Mouse (Mus musculus): ENCODE results near the gene Shroom1. TPM values are rescaled to one million over a fixed set of nuclear protein-coding genes. Genes with fewer than 3 reads are reported as not detected.

Shroom1 gene
- polyA plus RNA-seq, 1 experiment from 2014 or later, result 1.3 TPM

DNA sequence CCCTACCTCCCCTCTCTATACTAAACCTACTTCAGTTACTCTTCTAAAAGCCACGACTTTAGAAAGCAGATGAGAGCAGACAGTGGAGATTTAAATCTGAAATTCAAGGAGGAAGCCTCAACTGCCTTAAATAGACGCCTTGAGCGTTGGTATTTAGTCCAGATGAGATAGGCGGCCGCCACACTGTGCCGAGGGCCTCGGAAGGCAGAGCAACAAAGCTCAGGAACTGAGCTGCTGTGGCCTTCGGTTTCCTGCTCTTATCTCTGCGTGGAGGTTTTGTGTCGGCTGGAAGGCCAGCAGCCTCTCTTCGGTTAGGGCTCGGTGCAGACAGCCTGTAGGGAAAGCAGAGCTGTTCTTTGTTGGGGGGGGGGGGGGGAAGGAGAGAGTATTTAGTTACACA, 15.1 kb upstream of the Shroom1 start:
- Histone ChIP-seq H3K4me2 (replicated peaks; ENCODE audit: low read depth) (no peak overlapping the region), H3K27ac (replicated peaks) (no peak overlapping the region), H3K27me3 (ENCODE audit: control insufficient read depth, insufficient read depth, low read length) (no peaks in the 10 kb centered on the region), H3K4me3 (ENCODE audit: low read depth, low read length) (no peak overlapping the region), H3K4me1 (replicated peaks; ENCODE audit: control insufficient read depth, insufficient read depth) (no peaks in the 10 kb centered on the region), H3K9ac (ENCODE audit: low read length) (no peak overlapping the region), H3K36me3 (ENCODE audit: control insufficient read depth, insufficient read depth, low read length) (no peaks in the 10 kb centered on the region), H3K9me3 (ENCODE audit: control insufficient read depth, low read length) (no peaks in the 10 kb centered on the region)
- ATAC-seq (ENCODE audit: low FRiP score, low TSS enrichment), result 0 out of 2 replicates have a peak, but pooled peaks have one; percentile 28
- TF ChIP-seq CTCF (IDR thresholded peaks at IDR 0.05; ENCODE audit: low read depth), result no peak
- no peak for TF ChIP-seq EP300 (optimal IDR thresholded peaks at IDR 0.05)
- WGBS, result 32% methylated on average over 12 of the region's 12 CpGs
- no peak for DNase-seq (ENCODE audit: low spot score)

GRCm38 (mm10) chr11:53443861-53444260, 13.1 kb upstream of the Shroom1 start:
- H3K27ac ChIP-seq (replicated peaks), result no peak overlapping the region
- H3K9ac ChIP-seq (ENCODE audit: low read length), result no peak overlapping the region
- no peaks in the 10 kb centered on the region for H3K4me1 ChIP-seq (replicated peaks; ENCODE audit: control insufficient read depth, insufficient read depth)
- 36% methylated on average over 6 of the region's 6 CpGs for WGBS
- ATAC-seq (ENCODE audit: low FRiP score, low TSS enrichment) (0 out of 2 replicates have a peak, but pooled peaks have one; percentile 19), DNase-seq (ENCODE audit: low spot score) (no peak)
- no peaks in the 10 kb centered on the region for H3K9me3 ChIP-seq (ENCODE audit: control insufficient read depth, low read length)
- H3K4me3 ChIP-seq (ENCODE audit: low read depth, low read length), result no peak overlapping the region
- H3K27me3 ChIP-seq (ENCODE audit: control insufficient read depth, insufficient read depth, low read length), result no peaks in the 10 kb centered on the region
- TF ChIP-seq CTCF (IDR thresholded peaks at IDR 0.05; ENCODE audit: low read depth) (peak; percentile 75), EP300 (optimal IDR thresholded peaks at IDR 0.05) (no peak)
- H3K36me3 ChIP-seq (ENCODE audit: control insufficient read depth, insufficient read depth, low read length), result no peaks in the 10 kb centered on the region
- no peak overlapping the region for H3K4me2 ChIP-seq (replicated peaks; ENCODE audit: low read depth)

DNA sequence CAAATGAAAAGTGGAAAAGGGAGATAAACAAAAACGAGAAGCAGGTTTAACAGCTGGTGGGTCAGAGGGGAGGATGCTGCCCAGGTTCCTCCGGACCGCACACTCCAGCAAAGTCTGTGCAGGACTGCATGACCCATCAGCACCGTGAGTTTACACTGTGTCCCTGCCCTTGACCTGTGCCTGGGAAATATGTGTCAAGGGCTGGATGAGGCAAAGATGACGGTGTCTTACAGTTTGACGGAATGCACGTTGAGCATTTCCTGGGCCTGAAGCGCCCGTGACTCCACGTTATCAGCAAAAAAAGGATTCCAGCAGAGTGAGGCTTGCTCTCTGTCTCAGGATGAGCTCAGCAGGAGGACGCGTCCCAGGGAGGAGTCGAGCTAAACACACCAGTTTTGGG, 11.4 kb upstream of the Shroom1 start:
- TF ChIP-seq CTCF (IDR thresholded peaks at IDR 0.05; ENCODE audit: low read depth) (no peak), EP300 (optimal IDR thresholded peaks at IDR 0.05) (no peak)
- no peak for ATAC-seq (ENCODE audit: low FRiP score, low TSS enrichment)
- Histone ChIP-seq H3K4me2 (replicated peaks; ENCODE audit: low read depth) (no peak overlapping the region), H3K36me3 (ENCODE audit: control insufficient read depth, insufficient read depth, low read length) (no peaks in the 10 kb centered on the region), H3K4me3 (ENCODE audit: low read depth, low read length) (no peak overlapping the region), H3K27ac (replicated peaks) (no peak overlapping the region), H3K27me3 (ENCODE audit: control insufficient read depth, insufficient read depth, low read length) (no peaks in the 10 kb centered on the region), H3K9ac (ENCODE audit: low read length) (no peak overlapping the region), H3K4me1 (replicated peaks; ENCODE audit: control insufficient read depth, insufficient read depth) (no peaks in the 10 kb centered on the region), H3K9me3 (ENCODE audit: control insufficient read depth, low read length) (no peaks in the 10 kb centered on the region)
- WGBS, result 58% methylated on average over 13 of the region's 13 CpGs
- no peak for DNase-seq (ENCODE audit: low spot score)

DNA sequence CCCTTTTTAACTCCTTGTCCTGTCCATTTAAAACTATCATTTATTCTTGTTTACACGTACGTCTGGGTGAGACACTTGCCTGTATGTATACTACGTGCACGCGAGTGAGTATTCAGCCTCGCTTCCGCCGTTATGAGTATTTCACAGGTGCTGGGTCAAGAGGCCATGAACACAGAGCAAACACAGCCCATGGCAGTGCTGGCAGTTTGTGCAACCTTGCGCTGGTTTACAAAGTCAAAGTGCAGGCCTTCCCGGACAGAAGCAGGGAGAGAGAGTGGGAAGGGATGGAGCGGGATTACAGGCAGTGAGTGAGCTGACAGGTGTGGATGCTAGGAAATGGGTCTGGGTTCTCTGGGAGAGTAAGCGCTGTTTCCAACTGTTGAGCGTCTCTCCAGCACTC, 10.8 kb upstream of the Shroom1 start:
- H3K27me3 ChIP-seq (ENCODE audit: control insufficient read depth, insufficient read depth, low read length), result no peaks in the 10 kb centered on the region
- H3K4me3 ChIP-seq (ENCODE audit: low read depth, low read length), result no peak overlapping the region
- TF ChIP-seq CTCF (IDR thresholded peaks at IDR 0.05; ENCODE audit: low read depth) (no peak), EP300 (optimal IDR thresholded peaks at IDR 0.05) (no peak)
- DNase-seq (ENCODE audit: low spot score) (no peak), ATAC-seq (ENCODE audit: low FRiP score, low TSS enrichment) (no peak)
- no peaks in the 10 kb centered on the region for H3K9me3 ChIP-seq (ENCODE audit: control insufficient read depth, low read length)
- no peak overlapping the region for H3K4me2 ChIP-seq (replicated peaks; ENCODE audit: low read depth)
- no peaks in the 10 kb centered on the region for H3K4me1 ChIP-seq (replicated peaks; ENCODE audit: control insufficient read depth, insufficient read depth)
- WGBS, result 61% methylated on average over 13 of the region's 13 CpGs
- H3K27ac ChIP-seq (replicated peaks), result no peak overlapping the region
- H3K36me3 ChIP-seq (ENCODE audit: control insufficient read depth, insufficient read depth, low read length), result no peaks in the 10 kb centered on the region
- H3K9ac ChIP-seq (ENCODE audit: low read length), result no peak overlapping the region

GRCm38 (mm10) chr11:53447996-53448395, 9.0 kb upstream of the Shroom1 start:
- ATAC-seq (ENCODE audit: low FRiP score, low TSS enrichment) (no peak), DNase-seq (ENCODE audit: low spot score) (no peak)
- Histone ChIP-seq H3K4me1 (replicated peaks; ENCODE audit: control insufficient read depth, insufficient read depth) (no peaks in the 10 kb centered on the region), H3K9me3 (ENCODE audit: control insufficient read depth, low read length) (no peaks in the 10 kb centered on the region), H3K4me2 (replicated peaks; ENCODE audit: low read depth) (no peak overlapping the region), H3K27me3 (ENCODE audit: control insufficient read depth, insufficient read depth, low read length) (no peaks in the 10 kb centered on the region), H3K9ac (ENCODE audit: low read length) (no peak overlapping the region), H3K36me3 (ENCODE audit: control insufficient read depth, insufficient read depth, low read length) (no peaks in the 10 kb centered on the region), H3K4me3 (ENCODE audit: low read depth, low read length) (no peak overlapping the region), H3K27ac (replicated peaks) (no peak overlapping the region)
- TF ChIP-seq CTCF (IDR thresholded peaks at IDR 0.05; ENCODE audit: low read depth) (no peak), EP300 (optimal IDR thresholded peaks at IDR 0.05) (no peak)
- WGBS, result 82% methylated on average over 8 of the region's 8 CpGs

- no peak overlapping the region for H3K4me2 ChIP-seq (replicated peaks; ENCODE audit: low read depth)
- H3K36me3 ChIP-seq (ENCODE audit: control insufficient read depth, insufficient read depth, low read length), result no peaks in the 10 kb centered on the region
- H3K27ac ChIP-seq (replicated peaks), result no peak overlapping the region
- WGBS, result 52% methylated on average over 1 of the region's 1 CpGs
- H3K4me1 ChIP-seq (replicated peaks; ENCODE audit: control insufficient read depth, insufficient read depth), result no peaks in the 10 kb centered on the region
- DNase-seq (ENCODE audit: low spot score) (no peak), ATAC-seq (ENCODE audit: low FRiP score, low TSS enrichment) (no peak)
- no peak overlapping the region for H3K4me3 ChIP-seq (ENCODE audit: low read depth, low read length)
- TF ChIP-seq CTCF (IDR thresholded peaks at IDR 0.05; ENCODE audit: low read depth) (no peak), EP300 (optimal IDR thresholded peaks at IDR 0.05) (no peak)
- H3K27me3 ChIP-seq (ENCODE audit: control insufficient read depth, insufficient read depth, low read length), result no peaks in the 10 kb centered on the region
- no peaks in the 10 kb centered on the region for H3K9me3 ChIP-seq (ENCODE audit: control insufficient read depth, low read length)
- no peak overlapping the region for H3K9ac ChIP-seq (ENCODE audit: low read length)
Observed at GRCm38 (mm10) chr11:53448529-53448928, 8.5 kb upstream of the Shroom1 start.
